Mouse (Mus musculus) ES-Bruce4 (cell line): ENCODE data around the gene Lamtor2. TPM values are rescaled to one million over a fixed set of nuclear protein-coding genes. Genes with fewer than 3 reads are reported as not detected.

Experiments used
- H3K27ac ChIP-seq: 2 replicates; pipeline ENCODE4 v1.5.1; 2012; ENCODE audit warnings: low read length, inconsistent platforms; ENCODE audit not compliant: insufficient read depth
- H3K27me3 ChIP-seq: 2 replicates; pipeline ENCODE4 v1.6.1; 2012; ENCODE audit warnings: mild to moderate bottlenecking, low read length, inconsistent platforms; ENCODE audit not compliant: control insufficient read depth, poor library complexity, insufficient read depth, severe bottlenecking
- H3K36me3 ChIP-seq: 2 replicates; pipeline ENCODE4 v1.6.1; 2012; ENCODE audit warnings: inconsistent platforms, mild to moderate bottlenecking, low read length, moderate library complexity; ENCODE audit not compliant: control insufficient read depth, poor library complexity, insufficient read depth, severe bottlenecking
- H3K4me1 ChIP-seq: one replicate; pipeline ENCODE4 v1.8.1; 2011; ENCODE audit warnings: low read length; ENCODE audit not compliant: control insufficient read depth, insufficient read depth
- H3K4me3 ChIP-seq: 2 replicates; pipeline ENCODE4 v1.5.1; 2011; ENCODE audit warnings: low read depth, mild to moderate bottlenecking, low read length
- H3K9ac ChIP-seq: 2 replicates; pipeline ENCODE4 v1.6.1; 2012; ENCODE audit warnings: low read depth, mild to moderate bottlenecking, inconsistent platforms; ENCODE audit not compliant: poor library complexity, severe bottlenecking
- H3K9me3 ChIP-seq: replicated peaks from 2 replicates; pipeline ENCODE4 v1.6.1; 2012; ENCODE audit warnings: mild to moderate bottlenecking, low read length, inconsistent platforms; ENCODE audit not compliant: control insufficient read depth, poor library complexity, insufficient read depth, severe bottlenecking
- CTCF ChIP-seq: IDR thresholded peaks from one replicate; pipeline ENCODE4 v1.8.1; 2011; ENCODE audit warnings: low read depth, low read length
- EP300 ChIP-seq: IDR thresholded peaks from 2 replicates; pipeline ENCODE4 v1.6.1; 2011; ENCODE audit warnings: low read depth, low read length; ENCODE audit not compliant: insufficient read depth
- POLR2A ChIP-seq: IDR thresholded peaks from one replicate; pipeline ENCODE4 v1.8.1; 2011; ENCODE audit warnings: low read length; ENCODE audit not compliant: insufficient read depth
- polyA plus RNA-seq: library from polyadenylated mRNA; stranded (reverse); fragments of >200 nt; gene quantifications from 2 replicates; pipeline ENCODE4 v1.2.4, GENCODE M21; 2011; ENCODE audit warnings: low read depth; ENCODE audit not compliant: missing spikeins, insufficient read depth, insufficient read length

Gene Lamtor2
- polyA plus RNA-seq, 1 experiment = 151 TPM

- TF ChIP-seq EP300 (no peak), CTCF (no peak), POLR2A (no peak)
Measured at GRCm38 (mm10) chr3:88566116-88566515, 13.2 kb upstream of the Lamtor2 start.

DNA sequence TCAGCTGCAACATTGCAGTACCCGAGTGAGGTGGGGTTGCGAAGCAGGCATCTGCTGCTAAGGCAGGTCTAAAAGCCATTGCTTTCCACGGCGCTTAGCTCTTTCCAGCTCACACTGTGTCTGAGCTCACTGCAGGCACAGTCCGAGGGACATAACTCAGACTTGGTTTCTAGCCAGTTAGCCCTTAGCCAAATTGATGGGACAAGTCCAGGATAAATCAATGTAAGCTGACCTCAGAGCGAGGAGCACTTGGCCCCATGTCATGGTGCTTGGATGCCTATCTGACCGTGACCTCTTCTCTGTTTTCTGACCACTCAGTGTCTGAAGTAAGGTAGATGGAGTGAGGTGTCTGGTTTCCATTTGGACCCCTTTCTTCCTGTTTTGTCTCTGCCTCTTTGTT, 11.1 kb upstream of the Lamtor2 start:
- peaks cover 87% of the 10 kb centered on the region for H3K36me3 ChIP-seq
- no peak overlapping the region for H3K4me3 ChIP-seq
- no peaks in the 10 kb centered on the region for H3K9me3 ChIP-seq
- no peaks in the 10 kb centered on the region for H3K27me3 ChIP-seq
- H3K27ac ChIP-seq = peak overlapping the region; percentile 49
- TF ChIP-seq EP300 = no peak
- TF ChIP-seq CTCF = no peak
- no peak for TF ChIP-seq POLR2A
- H3K4me1 ChIP-seq = peaks cover 2% of the 10 kb centered on the region
- no peak overlapping the region; the same call in 1 of the 2 replicates for H3K9ac ChIP-seq

More at GRCm38 (mm10) chr3:88566116-88566515, 13.2 kb upstream of the Lamtor2 start:
- H3K27ac ChIP-seq = peak overlapping the region; percentile 97; the same call in 1 of the 2 replicates
- peaks cover 4% of the 10 kb centered on the region for H3K9me3 ChIP-seq
- H3K9ac ChIP-seq = no peak overlapping the region
- H3K27me3 ChIP-seq = no peaks in the 10 kb centered on the region
- peaks cover 72% of the 10 kb centered on the region for H3K36me3 ChIP-seq
- H3K4me1 ChIP-seq = peaks cover 2% of the 10 kb centered on the region
- H3K4me3 ChIP-seq = no peak overlapping the region

GRCm38 (mm10) chr3:88563442-88563841, 10.6 kb upstream of the Lamtor2 start:
- peak overlapping the region; percentile 49 for H3K27ac ChIP-seq
- H3K4me3 ChIP-seq = no peak overlapping the region
- no peaks in the 10 kb centered on the region for H3K9me3 ChIP-seq
- no peaks in the 10 kb centered on the region for H3K27me3 ChIP-seq
- peaks cover 2% of the 10 kb centered on the region for H3K4me1 ChIP-seq
- peaks cover 87% of the 10 kb centered on the region for H3K36me3 ChIP-seq
- TF ChIP-seq POLR2A = no peak
- no peak for TF ChIP-seq CTCF
- TF ChIP-seq EP300 = no peak
- no peak overlapping the region; the same call in 1 of the 2 replicates for H3K9ac ChIP-seq

- Histone ChIP-seq H3K4me3 (peak overlapping the region; percentile 11; the same call in 1 of the 2 replicates), H3K36me3 (peaks cover 90% of the 10 kb centered on the region), H3K27ac (peak overlapping the region; percentile 42), H3K27me3 (no peaks in the 10 kb centered on the region), H3K4me1 (peaks cover 4% of the 10 kb centered on the region), H3K9me3 (no peaks in the 10 kb centered on the region), H3K9ac (peak overlapping the region; percentile 27; the same call in 1 of the 2 replicates)
- TF ChIP-seq CTCF (no peak), POLR2A (peak; percentile 1)
Measured at GRCm38 (mm10) chr3:88561989-88562388, 9.1 kb upstream of the Lamtor2 start.

DNA sequence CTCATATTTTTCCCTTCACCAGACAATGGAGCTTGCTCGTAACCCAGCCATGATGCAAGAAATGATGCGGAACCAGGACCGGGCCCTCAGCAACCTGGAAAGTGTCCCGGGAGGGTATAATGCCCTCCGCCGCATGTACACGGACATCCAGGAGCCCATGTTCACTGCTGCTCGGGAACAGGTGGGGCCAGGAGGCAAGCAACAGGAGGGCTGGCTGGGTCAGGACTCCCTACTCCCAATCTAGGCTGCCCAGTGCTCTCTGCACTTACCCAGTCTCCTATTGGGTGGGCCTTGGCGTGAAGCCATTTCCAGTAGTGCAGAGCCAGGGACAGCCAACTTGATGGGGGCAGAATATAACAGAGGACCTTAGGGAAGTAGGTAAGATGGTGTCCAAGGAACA, 6.7 kb upstream of the Lamtor2 start:
- Histone ChIP-seq H3K27me3 (no peaks in the 10 kb centered on the region), H3K4me1 (peaks cover 2% of the 10 kb centered on the region), H3K36me3 (peaks cover 81% of the 10 kb centered on the region), H3K9me3 (no peaks in the 10 kb centered on the region), H3K4me3 (no peak overlapping the region), H3K27ac (no peak overlapping the region), H3K9ac (no peak overlapping the region)
- TF ChIP-seq CTCF = no peak

- Histone ChIP-seq H3K4me1 (peaks cover 2% of the 10 kb centered on the region), H3K27me3 (no peaks in the 10 kb centered on the region), H3K27ac (no peak overlapping the region), H3K9ac (no peak overlapping the region), H3K4me3 (no peak overlapping the region), H3K9me3 (no peaks in the 10 kb centered on the region), H3K36me3 (peaks cover 56% of the 10 kb centered on the region)
- TF ChIP-seq POLR2A (no peak), EP300 (no peak), CTCF (no peak)
Measured at GRCm38 (mm10) chr3:88556616-88557015, 3.7 kb upstream of the Lamtor2 start.
